Mouse (Mus musculus) hindlimb bud, embryonic 11.5 days (tissue): ENCODE results near the gene Zmynd8.

Source experiments
- DNase-seq: peaks from one replicate; pipeline ENCODE4 v3.0.0-alpha.2; 2012; ENCODE audit warnings: low read depth, low spot score; ENCODE audit errors: extremely low spot score

Gene Zmynd8

DNA sequence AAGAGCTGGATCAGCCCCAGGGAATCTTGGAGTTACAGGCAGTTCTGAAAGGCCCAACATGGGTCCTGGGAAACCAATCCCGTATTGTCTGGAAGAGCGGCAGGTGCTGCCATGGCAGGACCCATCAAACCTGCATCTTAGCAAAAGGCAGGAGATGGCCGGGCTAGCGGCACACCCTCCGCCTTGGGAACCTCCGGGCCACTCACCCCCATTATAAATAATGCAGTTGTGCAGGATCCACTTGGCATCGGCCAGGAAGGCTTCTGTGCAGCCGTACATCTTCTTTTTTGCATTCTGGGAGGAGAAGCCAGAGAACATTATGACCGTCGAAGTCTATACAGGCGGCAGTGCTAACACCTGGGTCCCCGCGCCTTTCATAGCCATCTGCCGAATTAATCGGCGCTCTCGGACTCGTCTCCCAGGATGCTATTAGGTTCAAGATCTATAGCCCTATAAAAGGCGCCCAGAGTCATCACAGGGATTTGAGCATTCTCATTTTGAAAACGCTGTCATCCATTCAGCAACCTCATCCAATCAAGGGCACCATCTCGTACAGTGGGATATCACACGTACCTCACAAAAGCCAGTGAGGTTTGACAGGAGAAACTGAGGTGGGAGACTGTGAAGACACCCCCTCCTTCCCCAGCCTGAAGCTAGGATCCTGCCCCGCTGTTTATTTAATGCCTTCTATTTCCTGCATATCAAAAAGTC is 60.1 kb downstream of the Zmynd8 start:
- DNase-seq, result no peak

DNA sequence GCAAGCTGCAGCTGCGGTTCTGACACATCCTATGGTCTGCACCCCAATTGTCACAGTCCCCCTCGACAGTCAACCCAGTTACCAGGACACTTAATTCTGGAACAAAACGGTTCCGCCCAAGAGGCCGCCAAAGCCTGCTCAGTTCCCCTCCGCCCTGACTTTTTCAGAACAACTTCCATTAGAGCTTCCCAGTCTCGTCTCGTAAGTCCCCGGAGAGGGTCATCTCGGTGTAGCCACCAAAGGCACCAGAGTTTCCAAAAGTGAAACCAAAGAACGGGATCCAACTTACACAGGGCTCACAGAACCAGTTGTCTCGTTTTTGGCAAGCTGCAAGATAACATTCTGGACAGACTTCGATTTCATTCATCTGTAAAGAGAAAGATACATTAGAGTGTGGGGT is 64.2 kb downstream of the Zmynd8 start:
- DNase-seq, result no peak

DNA sequence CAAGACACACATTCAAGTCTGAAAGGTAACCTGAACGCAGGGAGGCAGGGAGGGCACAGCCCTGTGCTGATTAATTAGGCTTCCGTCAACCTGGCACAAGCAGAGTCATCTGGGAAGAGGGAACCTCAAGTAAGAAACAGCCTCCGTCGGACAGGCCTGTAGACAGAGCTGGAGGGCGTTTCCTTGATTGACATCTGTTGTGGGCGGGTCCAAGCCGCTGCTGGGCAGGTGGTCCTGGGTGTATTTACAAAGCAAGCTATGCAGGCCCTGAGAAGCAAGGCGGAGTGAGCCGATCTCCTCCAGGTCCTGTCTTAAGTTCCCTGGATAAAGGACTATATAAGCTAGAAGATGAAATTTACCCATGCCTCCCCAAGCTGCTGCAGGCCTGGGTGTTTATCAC is 65.3 kb downstream of the Zmynd8 start:
- no peak for DNase-seq

GRCm38 (mm10) chr2:165832720-165833119 is 66.1 kb downstream of the Zmynd8 start:
- DNase-seq, result no peak

DNA sequence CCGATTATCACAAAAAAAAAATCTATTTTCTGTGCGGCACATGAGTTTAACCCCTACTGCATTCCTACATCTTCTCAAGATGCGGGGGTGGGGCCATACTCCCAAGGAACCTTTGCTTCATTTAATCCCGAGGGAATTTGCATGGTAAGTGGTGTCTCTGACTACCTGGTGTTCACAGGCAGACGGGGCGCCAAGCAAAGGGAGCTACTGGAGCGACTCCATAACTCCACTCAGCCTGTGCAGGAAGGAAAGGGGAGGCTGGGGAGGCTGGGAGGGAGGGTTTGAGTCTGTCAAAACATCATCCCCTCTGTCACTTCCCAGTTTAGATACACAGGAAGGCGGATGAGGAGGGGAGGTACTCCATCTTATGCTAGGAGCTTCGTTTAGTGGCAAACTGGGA is 66.5 kb downstream of the Zmynd8 start:
- no peak for DNase-seq

DNA sequence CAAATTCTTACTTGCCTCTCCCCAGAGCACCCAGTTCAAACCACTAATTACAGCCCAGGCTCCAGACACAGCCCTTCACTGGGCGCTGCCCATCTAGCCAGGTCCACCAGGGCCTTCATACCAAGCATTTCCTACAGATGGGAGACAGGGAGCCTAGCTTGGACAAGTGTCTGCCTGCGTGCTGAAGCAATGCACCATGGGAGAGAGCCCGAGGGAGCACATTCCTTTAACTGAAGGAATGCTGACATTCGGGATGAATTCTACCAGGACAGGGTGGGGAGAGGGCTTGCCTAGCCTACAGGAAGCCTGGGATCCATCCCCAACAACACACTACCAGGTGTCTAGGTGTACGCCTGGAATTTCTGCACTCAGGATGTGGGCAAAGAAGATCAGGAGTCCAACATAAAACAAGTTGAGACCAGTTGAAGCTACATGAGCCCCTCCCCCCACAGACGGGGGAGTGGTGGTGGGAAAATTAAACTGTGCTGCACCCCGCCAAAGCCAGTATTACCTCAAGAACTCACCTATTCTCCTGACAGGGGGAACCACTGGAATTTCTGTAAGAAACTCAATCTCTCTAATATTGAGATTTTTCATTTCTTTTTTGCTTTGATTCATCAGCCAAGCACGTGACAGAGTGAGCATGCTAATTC is 67.1 kb downstream of the Zmynd8 start:
- DNase-seq, result no peak

GRCm38 (mm10) chr2:165828770-165829169 is 70.0 kb downstream of the Zmynd8 start:
- no peak for DNase-seq

DNA sequence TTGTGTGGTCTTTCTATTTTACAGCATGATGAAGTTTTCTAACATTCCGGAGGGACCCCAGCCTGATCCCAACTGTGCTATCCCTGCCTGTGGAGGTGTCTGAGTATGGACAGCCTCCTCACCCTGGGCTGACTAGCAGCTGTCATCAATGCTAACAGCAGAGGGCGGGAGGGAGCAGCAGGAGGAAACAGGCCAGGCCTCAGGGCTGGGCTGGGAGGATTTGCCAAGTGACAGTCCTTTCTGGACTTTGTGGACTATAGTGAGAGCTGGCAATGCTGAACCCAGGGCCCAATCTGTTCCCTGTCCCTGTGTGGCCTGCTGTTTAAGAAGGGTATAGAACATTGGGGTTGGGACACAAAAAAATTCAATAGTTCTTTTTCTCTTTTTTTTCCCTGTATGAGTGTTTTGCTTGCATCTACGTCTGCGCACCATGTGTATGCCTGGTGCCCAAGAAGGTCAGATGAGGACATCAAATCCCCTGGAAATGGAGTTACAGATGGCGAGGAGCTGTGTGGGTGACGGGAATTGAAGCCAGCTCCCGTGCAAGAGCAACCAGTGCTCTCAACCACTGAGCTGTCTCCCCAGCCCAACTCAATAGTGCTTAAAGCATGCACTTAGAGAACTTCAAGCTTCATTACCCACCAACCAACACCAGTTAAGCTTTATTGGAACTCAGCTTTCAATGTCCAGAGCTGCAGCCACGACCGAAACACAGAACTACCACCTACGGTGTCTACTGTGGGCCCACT is 72.7 kb downstream of the Zmynd8 start:
- DNase-seq, result no peak

- no peak for DNase-seq
Observed at GRCm38 (mm10) chr2:165825261-165825900, 73.4 kb downstream of the Zmynd8 start.

DNA sequence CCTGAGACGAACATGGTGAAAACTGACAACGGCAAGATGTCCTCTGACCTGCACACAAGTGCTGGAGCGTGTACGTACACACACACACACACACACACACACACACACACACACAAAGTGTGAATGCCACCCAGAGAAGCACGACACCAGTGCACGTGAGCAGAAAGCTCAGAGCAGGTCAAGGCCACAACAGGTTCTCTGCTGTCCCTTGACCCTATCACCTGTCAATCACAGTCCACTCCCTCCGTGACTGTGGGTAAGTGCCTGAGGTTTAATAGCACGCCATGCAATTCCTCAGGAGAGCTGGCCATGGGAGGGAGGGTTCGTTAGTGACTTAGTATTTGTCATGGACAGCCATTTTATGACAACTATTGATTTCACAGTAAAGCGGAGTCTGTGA is 74.0 kb downstream of the Zmynd8 start:
- no peak for DNase-seq

GRCm38 (mm10) chr2:165822478-165822877 is 76.3 kb downstream of the Zmynd8 start:
- DNase-seq, result no peak

DNA sequence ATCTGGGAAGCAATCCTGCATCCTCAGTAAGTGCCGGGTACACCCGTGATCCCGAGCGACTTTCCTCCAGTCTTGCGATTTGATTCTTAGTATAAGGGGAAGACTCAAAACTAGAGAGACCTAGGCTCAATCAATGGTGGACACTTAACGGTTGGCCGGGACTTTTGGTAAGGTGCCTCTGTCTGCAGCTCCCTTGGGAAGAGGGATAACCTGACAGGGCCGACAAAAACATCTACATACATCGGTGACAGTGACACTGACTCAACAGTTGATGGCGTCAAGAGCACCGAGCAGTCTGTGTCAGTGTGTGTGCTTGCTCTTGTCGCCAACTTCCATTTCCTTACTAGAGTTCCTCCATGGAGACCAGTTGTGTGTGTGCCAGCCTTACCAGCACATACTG is 77.1 kb downstream of the Zmynd8 start:
- DNase-seq, result no peak

- no peak for DNase-seq
Observed at GRCm38 (mm10) chr2:165820504-165821095, 78.2 kb downstream of the Zmynd8 start.

GRCm38 (mm10) chr2:165820073-165820472 is 78.7 kb downstream of the Zmynd8 start:
- DNase-seq, result no peak

DNA sequence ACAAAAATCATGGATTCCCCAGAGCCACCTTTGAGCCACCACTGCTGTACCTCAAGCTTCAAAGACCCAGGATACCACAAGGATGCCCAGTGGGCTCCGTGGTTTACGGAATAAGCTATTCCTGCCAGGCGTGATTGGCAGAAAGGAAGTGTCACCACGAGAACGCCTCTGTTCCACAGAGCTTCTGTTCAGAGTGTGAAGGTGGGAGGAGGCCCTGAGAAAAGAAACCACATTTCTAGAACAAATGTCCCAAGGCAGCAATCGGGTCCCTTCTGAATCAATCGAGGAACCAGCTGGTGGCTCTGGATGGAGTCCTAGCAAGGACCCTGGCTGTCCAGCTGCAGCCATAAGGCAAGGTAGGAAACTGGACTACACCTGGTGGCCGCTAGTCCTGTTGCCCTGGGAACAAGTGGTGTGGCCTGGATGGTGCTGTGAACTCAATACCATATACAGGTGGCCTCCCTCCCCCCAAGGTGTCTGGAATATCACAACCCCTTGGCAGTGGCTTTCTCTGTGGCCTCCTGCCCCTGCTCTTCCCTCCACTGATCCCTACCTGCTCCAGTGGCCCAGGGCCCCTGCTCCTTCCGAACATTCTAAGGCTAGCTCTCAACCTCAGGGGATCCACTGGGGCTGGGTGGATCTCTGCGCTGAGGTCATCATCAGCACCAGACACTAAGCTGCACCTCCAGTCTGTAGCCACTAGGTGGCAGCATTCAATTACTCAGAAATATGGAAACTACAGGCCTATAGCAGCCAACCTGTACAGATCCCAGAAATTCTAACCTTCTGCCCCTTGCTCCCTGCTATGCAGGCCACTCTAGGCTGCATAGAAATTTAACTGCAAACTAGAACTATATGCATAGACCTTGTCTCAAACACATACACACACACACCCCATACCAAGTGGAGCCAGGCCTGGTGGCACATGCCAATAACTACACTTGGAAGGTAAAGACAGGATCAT is 79.5 kb downstream of the Zmynd8 start:
- peak; percentile 62 for DNase-seq

DNA sequence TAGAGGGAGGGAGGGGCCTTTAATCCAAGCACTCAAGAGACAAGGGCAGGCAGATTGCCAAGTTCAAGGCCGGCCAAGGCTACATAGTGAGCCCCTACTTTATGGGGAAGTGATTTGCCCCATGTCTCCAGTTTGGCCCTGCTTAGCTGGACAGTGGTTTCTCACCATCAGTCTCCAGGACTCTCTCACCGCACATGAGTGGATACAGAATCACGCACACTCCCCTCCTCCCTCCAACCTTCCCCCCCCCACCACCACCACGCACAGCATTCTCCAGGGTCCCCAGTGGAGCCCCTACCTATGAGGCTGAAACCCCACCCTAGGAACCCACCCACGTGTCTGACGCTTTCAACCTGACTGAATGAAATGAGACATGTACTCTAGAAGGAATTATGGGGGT is 80.2 kb downstream of the Zmynd8 start:
- DNase-seq, result no peak

- no peak for DNase-seq
Observed at GRCm38 (mm10) chr2:165817437-165817836, 81.4 kb downstream of the Zmynd8 start.

DNA sequence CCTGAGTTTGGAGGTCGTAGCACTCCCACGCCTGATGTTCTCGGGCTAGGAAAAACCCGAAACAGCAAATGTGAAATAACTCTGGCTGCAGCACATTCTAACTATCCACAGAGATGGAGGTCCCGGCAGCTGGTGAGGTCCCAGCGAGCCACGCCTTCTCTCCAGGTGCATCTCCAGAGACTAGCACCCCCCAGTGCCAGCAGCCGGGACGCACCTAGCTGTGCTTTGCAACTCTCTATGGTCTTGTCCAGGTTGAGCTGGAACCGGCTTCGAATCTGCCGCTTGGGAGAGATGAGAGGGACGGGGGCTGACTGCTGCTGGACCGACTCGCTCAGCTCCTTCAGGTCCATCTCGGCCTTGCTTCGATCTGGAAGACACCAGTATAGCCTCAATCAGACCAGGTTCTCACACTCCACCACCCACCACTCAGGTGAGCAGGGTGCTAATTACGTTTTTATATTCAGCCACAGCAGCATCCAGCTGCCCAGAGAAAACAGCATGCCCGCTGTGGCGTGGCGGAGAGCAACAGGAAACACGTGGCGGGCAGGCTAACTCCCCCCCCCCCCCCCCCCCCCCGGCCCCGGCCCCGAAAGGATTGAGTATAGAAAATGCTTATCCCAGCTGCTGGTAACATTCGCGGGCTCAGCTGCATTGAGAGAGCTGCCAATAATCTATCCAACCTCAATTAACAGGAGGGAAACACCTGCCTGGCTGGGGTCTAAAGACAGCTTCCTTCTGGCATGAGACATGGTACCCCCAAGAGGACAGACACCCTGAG is 83.5 kb downstream of the Zmynd8 start:
- no peak for DNase-seq

DNA sequence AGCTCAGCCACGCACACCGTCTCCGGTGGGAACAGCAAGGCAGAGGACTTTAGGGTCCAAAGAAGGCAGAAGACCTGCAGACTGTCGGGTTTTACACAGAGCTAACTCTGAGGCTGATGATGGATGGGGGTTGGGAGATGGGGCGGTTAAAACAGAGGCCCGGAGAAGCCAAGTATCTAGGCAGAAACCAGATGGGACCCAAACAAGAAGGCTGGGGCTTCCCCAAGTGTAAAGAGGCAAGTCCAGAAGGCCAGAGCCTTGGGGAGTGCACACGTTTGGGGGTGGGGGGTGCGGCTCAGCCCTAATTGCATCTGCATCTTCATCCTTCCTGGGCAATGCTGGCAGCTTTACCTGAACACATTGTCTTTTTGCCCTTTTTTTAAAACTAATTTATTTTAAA is 85.9 kb downstream of the Zmynd8 start:
- no peak for DNase-seq
